Comparison of ENCODE assay signal across 8 mouse cellular contexts in the genomic region with DNA sequence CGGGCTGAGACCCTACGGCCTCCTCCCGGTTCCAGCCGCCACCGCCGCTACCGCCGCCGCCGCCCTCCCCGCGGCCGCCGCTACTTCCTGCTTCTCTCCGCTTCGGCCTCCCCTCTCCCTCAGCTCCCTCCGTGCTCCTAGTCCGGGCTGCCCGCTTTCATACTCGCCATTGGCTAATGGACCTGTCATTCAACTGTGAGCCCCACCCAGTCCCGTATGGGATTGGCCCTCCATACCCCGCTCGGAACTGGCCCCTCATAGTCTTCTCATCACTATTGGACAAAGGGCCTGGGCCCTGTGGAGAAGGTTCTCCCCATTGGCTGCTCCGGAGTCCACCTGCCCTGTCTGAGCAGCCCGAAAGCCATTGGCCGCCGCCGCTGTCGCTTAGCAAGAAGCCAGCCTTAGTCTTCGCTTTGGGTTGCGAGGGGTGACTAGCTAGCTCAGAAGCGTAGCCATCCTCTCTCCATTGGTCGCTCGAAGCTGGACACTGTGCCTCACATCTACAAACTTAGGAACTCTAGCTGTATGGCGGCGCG. TPM values are rescaled to one million over a fixed set of nuclear protein-coding genes. Genes with fewer than 3 reads are reported as not detected.
DNase-seq lines count a peak whose midpoint lies in the region; ATAC-seq lines count a peak whose summit lies in the region.

A gene (minus strand): TSS at position 112 of the 536 bp plus-strand sequence.

- peak within 1 kb of the TSS; percentile 72 for H3K4me3 ChIP-seq in lung, embryonic 16.5 days (ENCODE audit: low read length)

- peaks cover 10% of the 10 kb centered on the region for H3K36me3 ChIP-seq in lung, embryonic 16.5 days (ENCODE audit: control insufficient read depth, insufficient read depth, low read length)

- peak within 1 kb of the TSS; percentile 90 for H3K4me2 ChIP-seq in lung, embryonic 16.5 days (ENCODE audit: low read depth, low read length)

- WGBS in lung, embryonic 16.5 days: 1% methylated on average over 29 of the region's 37 CpGs

- H3K9ac ChIP-seq in lung, embryonic 16.5 days (ENCODE audit: low read length): peak within 1 kb of the TSS; percentile 70

- DNase-seq in MEL-GATA-1-ER (ENCODE audit: extremely low read depth, low read depth): peak; percentile 100
- DNase-seq in cerebellum, adult 8-10 months: peak; percentile 100
- DNase-seq in forelimb bud, embryonic 11.5 days (ENCODE audit: low read depth, low spot score): peak; percentile 100
- peak; percentile 100 for DNase-seq in layer of hippocampus, adult 9-10 months (ENCODE audit: low spot score)
- peak; percentile 99 for DNase-seq in ovary, postnatal 10 days (ENCODE audit: low spot score)
- peak; percentile 99 to 100 for DNase-seq in thymus, postnatal 10 days (ENCODE audit: low spot score in 2 of 2)

- H3K27me3 ChIP-seq in lung, embryonic 16.5 days (ENCODE audit: control insufficient read depth, insufficient read depth, low read depth, low read length): no peaks in the 10 kb centered on the region

- peak within 1 kb of the TSS; percentile 97 for H3K27ac ChIP-seq in lung, embryonic 16.5 days (ENCODE audit: low read length)

- ATAC-seq in hematopoietic stem cell, adult 5-6 weeks (replicated peaks in 1 of 2; ENCODE audit: insufficient read depth in 1 of 2, low FRiP score in 2 of 2, low TSS enrichment in 1 of 2, low read depth in 1 of 2, poor library complexity in 2 of 2, severe bottlenecking in 2 of 2): peak; percentile 83 to 91
- peak; percentile 98 for ATAC-seq in lung, embryonic 16.5 days (ENCODE audit: low read depth)

- no peaks in the 10 kb centered on the region for H3K9me3 ChIP-seq in lung, embryonic 16.5 days (ENCODE audit: control insufficient read depth, low read length)

- peaks cover 16% of the 10 kb centered on the region for H3K4me1 ChIP-seq in lung, embryonic 16.5 days (replicated peaks; ENCODE audit: control insufficient read depth, insufficient read depth, low read length)

RNA-seq across cellular contexts. Expression of the gene that starts here (rescaled TPM):
- 26.6 and 29.0 TPM in 2 replicates for total RNA-seq in hematopoietic stem cell, adult 5-6 weeks (2017)
- polyA plus RNA-seq in lung, embryonic 16.5 days (2015; fragmentation: Nextera tagmentation; extraction: Ambion mirVana): 23.3 and 23.6 TPM in 2 replicates

Comparison
In these comparisons a context has a peak if more than half of its experiments do, and no peak if none do; other contexts are left out.
1. Peak in every context shown above with its lines: DNase-seq, ATAC-seq, H3K4me3 ChIP-seq and H3K27ac ChIP-seq.